Mouse (Mus musculus): ENCODE measurements around the gene Ins1.

The Ins1 gene

GRCm38 (mm10) chr19:52263997-52264396 is at the start of gene Ins1:
Gene Ins1, plus strand, starts transcription at chr19:52264297.
- no peak for DNase-seq (ENCODE audit: low spot score)

Data from testis, postnatal 10 days (tissue).